Mouse (Mus musculus) splenic B cell, adult 2 months (primary cell): ENCODE data around the gene Dnah12.
"Not testable (repeated sequence)": the region's sequence is repeated elsewhere in the genome, so short reads cannot be mapped to it uniquely, and the experiment has no call there.

Experiments used
- DNase-seq: peaks from one replicate; pipeline ENCODE4 v3.0.0-alpha.2; 2011; ENCODE audit warnings: low read depth, low spot score
- H3K27me3 ChIP-seq: 2 replicates; pipeline ENCODE4 v1.6.1; 2012; ENCODE audit warnings: mild to moderate bottlenecking, low read length, moderate library complexity, mixed read lengths; ENCODE audit not compliant: control insufficient read depth, poor library complexity, insufficient read depth, severe bottlenecking
- H3K36me3 ChIP-seq: 2 replicates; pipeline ENCODE4 v1.6.1; 2012; ENCODE audit warnings: mild to moderate bottlenecking, low read length, moderate library complexity, mixed read lengths; ENCODE audit not compliant: control insufficient read depth, poor library complexity, insufficient read depth, severe bottlenecking

Dnah12 gene

GRCm38 (mm10) chr14:26674476-26675169 lies 18.5 kb upstream of the Dnah12 start:
- not testable (repeated sequence) for H3K36me3 ChIP-seq, H3K27me3 ChIP-seq, DNase-seq

- Histone ChIP-seq H3K27me3 (no peaks in the 10 kb centered on the region), H3K36me3 (no peaks in the 10 kb centered on the region)
- peak; percentile 23 for DNase-seq
Measured at GRCm38 (mm10) chr14:26675371-26675770, 17.7 kb upstream of the Dnah12 start.

GRCm38 (mm10) chr14:26675791-26676190 lies 17.3 kb upstream of the Dnah12 start:
- no peaks in the 10 kb centered on the region for H3K27me3 ChIP-seq
- DNase-seq, result peak; percentile 40
- no peaks in the 10 kb centered on the region for H3K36me3 ChIP-seq

GRCm38 (mm10) chr14:26690727-26691126 lies 2.3 kb upstream of the Dnah12 start:
- no peak for DNase-seq
- Histone ChIP-seq H3K27me3 (no peaks in the 10 kb centered on the region), H3K36me3 (no peaks in the 10 kb centered on the region)

- H3K36me3 ChIP-seq, result no peaks in the 10 kb centered on the region
- DNase-seq, result no peak
- H3K27me3 ChIP-seq, result no peaks in the 10 kb centered on the region
Measured at GRCm38 (mm10) chr14:26691363-26691762, 1.7 kb upstream of the Dnah12 start.

- peak; percentile 67 for DNase-seq
- H3K36me3 ChIP-seq, result no peaks in the 10 kb centered on the region
- H3K27me3 ChIP-seq, result no peaks in the 10 kb centered on the region
Measured at GRCm38 (mm10) chr14:26697912-26698311, 4.8 kb downstream of the Dnah12 start.

GRCm38 (mm10) chr14:26705246-26705645 lies 12.2 kb downstream of the Dnah12 start:
- DNase-seq, result peak; percentile 4
- H3K27me3 ChIP-seq, H3K36me3 ChIP-seq: not testable (repeated sequence)

GRCm38 (mm10) chr14:26719696-26720095 lies 26.6 kb downstream of the Dnah12 start:
- not testable (repeated sequence) for DNase-seq, H3K27me3 ChIP-seq, H3K36me3 ChIP-seq

GRCm38 (mm10) chr14:26724898-26725297 lies 31.8 kb downstream of the Dnah12 start:
- DNase-seq, result no peak

GRCm38 (mm10) chr14:26758566-26758965 lies 65.5 kb downstream of the Dnah12 start:
- DNase-seq, result no peak
- no peaks in the 10 kb centered on the region for H3K36me3 ChIP-seq
- H3K27me3 ChIP-seq, result no peaks in the 10 kb centered on the region

More at GRCm38 (mm10) chr14:26724898-26725297, 31.8 kb downstream of the Dnah12 start:
- no peaks in the 10 kb centered on the region for H3K36me3 ChIP-seq
- H3K27me3 ChIP-seq, result no peaks in the 10 kb centered on the region

- H3K36me3 ChIP-seq, result no peaks in the 10 kb centered on the region
- DNase-seq, result peak; percentile 11
- no peaks in the 10 kb centered on the region for H3K27me3 ChIP-seq
Measured at GRCm38 (mm10) chr14:26764827-26765226, 71.8 kb downstream of the Dnah12 start.

GRCm38 (mm10) chr14:26768195-26768594 lies 75.1 kb downstream of the Dnah12 start:
- DNase-seq, result no peak

GRCm38 (mm10) chr14:26773536-26773935 lies 80.5 kb downstream of the Dnah12 start:
- no peak for DNase-seq

More at GRCm38 (mm10) chr14:26768195-26768594, 75.1 kb downstream of the Dnah12 start:
- Histone ChIP-seq H3K27me3 (no peaks in the 10 kb centered on the region), H3K36me3 (no peaks in the 10 kb centered on the region)

GRCm38 (mm10) chr14:26783731-26784130 lies 90.7 kb downstream of the Dnah12 start:
- H3K27me3 ChIP-seq, result no peaks in the 10 kb centered on the region; the same call in 1 of the 2 replicates
- H3K36me3 ChIP-seq, result no peaks in the 10 kb centered on the region
- DNase-seq, result no peak

More at GRCm38 (mm10) chr14:26773536-26773935, 80.5 kb downstream of the Dnah12 start:
- Histone ChIP-seq H3K36me3 (no peaks in the 10 kb centered on the region), H3K27me3 (no peaks in the 10 kb centered on the region)

- H3K36me3 ChIP-seq, result no peaks in the 10 kb centered on the region
- no peaks in the 10 kb centered on the region; the same call in 1 of the 2 replicates for H3K27me3 ChIP-seq
- DNase-seq, result no peak
Measured at GRCm38 (mm10) chr14:26785695-26786094, 92.6 kb downstream of the Dnah12 start.

GRCm38 (mm10) chr14:26794431-26794830 lies 101.4 kb downstream of the Dnah12 start:
- H3K36me3 ChIP-seq, result no peaks in the 10 kb centered on the region
- no peaks in the 10 kb centered on the region for H3K27me3 ChIP-seq
- DNase-seq, result no peak
